Mouse (Mus musculus) CH12F3 (cell line): Measurements from ENCODE around the gene Fam161a.
"Not testable (repeated sequence)": the region's sequence is repeated elsewhere in the genome, so short reads cannot be mapped to it uniquely, and the experiment has no call there.

Experiments used
- in situ Hi-C: fragments of 300-500 bp; cut with MboI; formaldehyde crosslinking; loops from 2 replicates; pipeline ENCODE4 v1.14.3; 2020; ENCODE audit warnings: low sequenced_read_pairs

Gene Fam161a

GRCm38 (mm10) chr11:23047663-23048582 is 40.6 kb downstream of the Fam161a start:
- in situ Hi-C loops = no loop called here

GRCm38 (mm10) chr11:23049642-23050041 is 42.3 kb downstream of the Fam161a start:
- in situ Hi-C loops = no loop called here

GRCm38 (mm10) chr11:23052353-23052752 is 45.0 kb downstream of the Fam161a start:
- in situ Hi-C loops = no loop called here

- in situ Hi-C loops = no loop called here
Measured at GRCm38 (mm10) chr11:23063153-23063552, 55.8 kb downstream of the Fam161a start.

GRCm38 (mm10) chr11:23063857-23064256 is 56.5 kb downstream of the Fam161a start:
- in situ Hi-C loops = no loop called here

- in situ Hi-C loops = not testable (repeated sequence)
Measured at GRCm38 (mm10) chr11:23064276-23064675, 56.9 kb downstream of the Fam161a start.

- in situ Hi-C loops = no loop called here
Measured at GRCm38 (mm10) chr11:23065167-23065668, 57.9 kb downstream of the Fam161a start.

GRCm38 (mm10) chr11:23067395-23068136 is 60.2 kb downstream of the Fam161a start:
- in situ Hi-C loops = no loop called here

- in situ Hi-C loops = no loop called here
Measured at GRCm38 (mm10) chr11:23068201-23068600, 60.9 kb downstream of the Fam161a start.

- in situ Hi-C loops = not testable (repeated sequence)
Measured at GRCm38 (mm10) chr11:23068986-23069385, 61.7 kb downstream of the Fam161a start.

- in situ Hi-C loops = no loop called here
Measured at GRCm38 (mm10) chr11:23074841-23075240, 67.5 kb downstream of the Fam161a start.

GRCm38 (mm10) chr11:23078541-23078940 is 71.2 kb downstream of the Fam161a start:
- in situ Hi-C loops = no loop called here
